Mouse (Mus musculus): ENCODE measurements around the gene Gm21905. TPM values are rescaled to one million over a fixed set of nuclear protein-coding genes. Genes with fewer than 3 reads are reported as not detected.

Gene Gm21905
- polyA plus RNA-seq, 1 experiment from 2014 or later, result not detected

Other genes with a start within 250 kb of the Gm21905 start
- gene Atp8a1, start 99.0 kb downstream of the Gm21905 start, polyA plus RNA-seq (2015; fragmentation: Nextera tagmentation; extraction: Ambion mirVana), result 10.5 and 13.0 TPM in 2 replicates
- not detected in 2 replicates for gene Gm5108, start 4.8 kb downstream of the Gm21905 start, polyA plus RNA-seq (2015; fragmentation: Nextera tagmentation; extraction: Ambion mirVana)
- gene Grxcr1, start 85.4 kb upstream of the Gm21905 start, polyA plus RNA-seq (2015; fragmentation: Nextera tagmentation; extraction: Ambion mirVana), result not detected in 2 replicates

Data from heart, embryonic 16.5 days (tissue).